Mouse (Mus musculus): ENCODE results near the gene Plxnd1.

Plxnd1 gene

GRCm38 (mm10) chr6:115977810-115978209 is 17.0 kb downstream of the Plxnd1 start:
- DNase-seq, result peak in 1 of 2 experiments; percentile 41

GRCm38 (mm10) chr6:115975606-115976005 is 19.2 kb downstream of the Plxnd1 start:
- DNase-seq, result no peak

- no peak for DNase-seq
Measured at GRCm38 (mm10) chr6:115973881-115974662, 20.7 kb downstream of the Plxnd1 start.

GRCm38 (mm10) chr6:115973139-115973875 is 21.5 kb downstream of the Plxnd1 start:
- no peak for DNase-seq

- peak in 1 of 2 experiments; percentile 10 for DNase-seq
Measured at GRCm38 (mm10) chr6:115972083-115972764, 22.6 kb downstream of the Plxnd1 start.

GRCm38 (mm10) chr6:115971273-115972060 is 23.3 kb downstream of the Plxnd1 start:
- peak; percentile 52 to 69 for DNase-seq

- DNase-seq, result peak in 1 of 2 experiments; percentile 4
Measured at GRCm38 (mm10) chr6:115969952-115970351, 24.9 kb downstream of the Plxnd1 start.

GRCm38 (mm10) chr6:115969103-115969502 is 25.7 kb downstream of the Plxnd1 start:
- DNase-seq, result no peak

GRCm38 (mm10) chr6:115968700-115969099 is 26.1 kb downstream of the Plxnd1 start:
- DNase-seq, result no peak

GRCm38 (mm10) chr6:115968086-115968485 is 26.7 kb downstream of the Plxnd1 start:
- no peak for DNase-seq

GRCm38 (mm10) chr6:115967291-115967880 is 27.4 kb downstream of the Plxnd1 start:
- DNase-seq, result peak in 1 of 2 experiments; percentile 45

- DNase-seq, result no peak
Measured at GRCm38 (mm10) chr6:115966227-115966966, 28.4 kb downstream of the Plxnd1 start.

GRCm38 (mm10) chr6:115963656-115964055 is 31.1 kb downstream of the Plxnd1 start:
- DNase-seq, result peak in 1 of 2 experiments; percentile 49

- DNase-seq, result no peak
Measured at GRCm38 (mm10) chr6:115962439-115963085, 32.2 kb downstream of the Plxnd1 start.

GRCm38 (mm10) chr6:115961743-115962142 is 33.1 kb downstream of the Plxnd1 start:
- DNase-seq, result no peak

GRCm38 (mm10) chr6:115960322-115960721 is 34.5 kb downstream of the Plxnd1 start:
- no peak for DNase-seq

GRCm38 (mm10) chr6:115959151-115959691 is 35.6 kb downstream of the Plxnd1 start:
- DNase-seq, result peak; percentile 86 to 91

- no peak for DNase-seq
Measured at GRCm38 (mm10) chr6:115958445-115958844, 36.4 kb downstream of the Plxnd1 start.

GRCm38 (mm10) chr6:115957681-115958080 is 37.1 kb downstream of the Plxnd1 start:
- no peak for DNase-seq

GRCm38 (mm10) chr6:115956922-115957601 is 37.7 kb downstream of the Plxnd1 start:
- peak; percentile 70 to 71 for DNase-seq

All from kidney, postnatal 36 days (tissue).